Mouse (Mus musculus) liver, postnatal 0 days (tissue): ENCODE results near the gene Gm11733. TPM values are rescaled to one million over a fixed set of nuclear protein-coding genes. Genes with fewer than 3 reads are reported as not detected.

Experiments used
- ATAC-seq: fragments of 200-750 bp; cut with Nextera tagmentation; 2 replicates; pipeline ENCODE4 v1.8.0; 2017; ENCODE audit warnings: mild to moderate bottlenecking, moderate library complexity
- DNase-seq: peaks from one replicate; pipeline ENCODE4 v3.0.0-alpha.2; 2016
- H3K27ac ChIP-seq: fragments of 300-500 bp; sonication (generic); 2 replicates; pipeline ENCODE4 v1.5.1; 2014; ENCODE audit warnings: antibody characterized with exemption, moderate library complexity, mild to moderate bottlenecking, low read depth
- H3K27me3 ChIP-seq: fragments of 300-500 bp; sonication (generic); 2 replicates; pipeline ENCODE4 v1.6.1; 2014; ENCODE audit warnings: low read length, control low read depth, mixed read lengths; ENCODE audit not compliant: insufficient read depth
- H3K36me3 ChIP-seq: fragments of 300-500 bp; sonication (generic); replicated peaks from 2 replicates; pipeline ENCODE4 v1.6.1; 2014; ENCODE audit warnings: mild to moderate bottlenecking, control low read depth, low read length, moderate library complexity, mixed read lengths; ENCODE audit not compliant: insufficient read depth
- H3K4me1 ChIP-seq: fragments of 300-500 bp; sonication (generic); 2 replicates; pipeline ENCODE4 v1.6.1; 2014; ENCODE audit warnings: antibody characterized with exemption, mild to moderate bottlenecking, control low read depth; ENCODE audit not compliant: insufficient read depth
- H3K4me2 ChIP-seq: fragments of 300-500 bp; sonication (generic); 2 replicates; pipeline ENCODE4 v1.6.1; 2014; ENCODE audit warnings: low read depth, mild to moderate bottlenecking, low read length, moderate library complexity, mixed read lengths
- H3K4me3 ChIP-seq: fragments of 300-500 bp; sonication (generic); 2 replicates; pipeline ENCODE4 v1.5.1; 2014; ENCODE audit warnings: low read depth, low read length
- H3K9ac ChIP-seq: fragments of 300-500 bp; sonication (generic); replicated peaks from 2 replicates; pipeline ENCODE4 v1.6.1; 2014; ENCODE audit warnings: mild to moderate bottlenecking, moderate library complexity
- H3K9me3 ChIP-seq: fragments of 300-500 bp; sonication (generic); 2 replicates; pipeline ENCODE4 v1.6.1; 2016; ENCODE audit warnings: mild to moderate bottlenecking, control low read depth, low read length, mixed read lengths
- CTCF ChIP-seq: sonication (generic); IDR thresholded peaks from 2 replicates; pipeline ENCODE4 v1.5.1; 2016; ENCODE audit warnings: antibody characterized with exemption, low read depth
- EP300 ChIP-seq: IDR thresholded peaks from 2 replicates; pipeline ENCODE4 v1.6.1; 2016; ENCODE audit warnings: antibody characterized with exemption, low read depth, mild to moderate bottlenecking
- WGBS: fragments of 180-500 bp; shearing (Covaris S2); extraction: QIAGEN DNeasy Blood & Tissue Kit; methylation state at CpG from one replicate; pipeline ENCODE4 v1.1.7; 2014; ENCODE audit not compliant: insufficient replicate concordance; 5-methylcytosine and 5-hydroxymethylcytosine counted together
- polyA plus RNA-seq: library from polyadenylated mRNA; unstranded; fragments of >200 nt; fragmentation: Nextera tagmentation; extraction: Ambion mirVana; gene quantifications from 2 replicates; pipeline ENCODE4 v1.2.1, GENCODE M21; 2015

Gene Gm11733
- polyA plus RNA-seq, 1 experiment from 2014 or later, result not detected

DNA sequence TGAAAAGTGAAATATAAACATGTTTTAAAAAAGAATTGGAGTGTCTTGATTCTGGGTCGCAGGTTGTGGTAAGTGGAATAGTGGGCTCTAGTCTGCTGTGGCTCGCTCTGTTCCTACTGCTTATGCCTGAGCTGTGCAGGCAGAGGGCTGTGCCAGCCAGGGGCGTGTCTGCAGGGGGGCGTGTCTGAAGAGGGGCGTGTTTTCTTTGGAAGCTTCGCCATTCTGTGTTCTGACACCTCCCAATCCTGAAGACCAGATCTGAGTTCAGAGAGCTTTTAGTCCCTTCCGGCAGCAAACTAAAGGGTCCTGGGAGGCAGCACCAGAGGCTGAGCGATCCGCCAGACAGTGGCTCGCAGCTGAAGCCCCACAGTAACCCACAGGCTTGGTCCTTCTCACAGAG, 8.5 kb upstream of the Gm11733 start:
- no peak for ATAC-seq
- H3K4me2 ChIP-seq, result no peak overlapping the region
- no peak overlapping the region for H3K9ac ChIP-seq

DNA sequence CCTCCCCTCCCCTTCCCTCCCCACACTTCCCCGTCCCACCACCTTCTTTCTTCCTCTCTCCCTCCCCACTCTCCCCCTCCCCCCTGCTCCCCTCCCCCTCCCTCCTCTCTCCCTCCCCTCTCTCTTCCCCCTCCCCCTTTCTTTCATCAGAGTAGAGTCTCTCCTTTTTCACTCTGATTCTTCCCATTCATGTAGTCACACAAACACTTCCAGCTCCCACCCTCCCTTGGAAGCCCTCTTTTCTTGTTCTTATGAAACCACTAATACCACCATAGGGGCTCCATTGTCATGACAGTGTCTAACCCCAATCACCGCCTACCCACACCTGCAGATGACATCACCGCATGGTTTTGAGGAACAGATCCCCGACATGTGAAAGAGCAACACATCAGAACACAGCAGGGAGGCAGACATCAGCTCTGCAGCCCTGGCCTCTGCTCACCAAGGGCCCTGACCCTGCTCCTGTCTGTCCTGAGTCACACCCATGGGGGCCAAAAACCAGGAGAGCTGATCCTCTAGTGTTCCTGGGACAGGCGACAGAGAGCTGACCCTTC, 7.5 kb upstream of the Gm11733 start:
- no peak for DNase-seq
- no peaks in the 10 kb centered on the region for H3K9me3 ChIP-seq
- TF ChIP-seq EP300, result no peak
- no peak for TF ChIP-seq CTCF
- ATAC-seq, result no peak
- H3K4me3 ChIP-seq, result no peak overlapping the region
- no peaks in the 10 kb centered on the region for H3K36me3 ChIP-seq
- H3K27ac ChIP-seq, result no peak overlapping the region
- WGBS, result 61% methylated on average over 5 of the region's 5 CpGs
- H3K9ac ChIP-seq, result no peak overlapping the region
- H3K4me1 ChIP-seq, result no peaks in the 10 kb centered on the region
- H3K4me2 ChIP-seq, result no peak overlapping the region
- peaks cover 24% of the 10 kb centered on the region; the same call in 1 of the 2 replicates for H3K27me3 ChIP-seq

More for the DNA sequence above, 8.5 kb upstream of the Gm11733 start:
- peaks cover 20% of the 10 kb centered on the region; the same call in 1 of the 2 replicates for H3K27me3 ChIP-seq
- WGBS, result 23% methylated on average over 10 of the region's 10 CpGs
- DNase-seq, result peak; percentile 43
- H3K9me3 ChIP-seq, result no peaks in the 10 kb centered on the region
- no peak overlapping the region for H3K27ac ChIP-seq
- no peak overlapping the region for H3K4me3 ChIP-seq
- TF ChIP-seq CTCF, result no peak
- TF ChIP-seq EP300, result no peak
- no peaks in the 10 kb centered on the region for H3K4me1 ChIP-seq
- H3K36me3 ChIP-seq, result no peaks in the 10 kb centered on the region

DNA sequence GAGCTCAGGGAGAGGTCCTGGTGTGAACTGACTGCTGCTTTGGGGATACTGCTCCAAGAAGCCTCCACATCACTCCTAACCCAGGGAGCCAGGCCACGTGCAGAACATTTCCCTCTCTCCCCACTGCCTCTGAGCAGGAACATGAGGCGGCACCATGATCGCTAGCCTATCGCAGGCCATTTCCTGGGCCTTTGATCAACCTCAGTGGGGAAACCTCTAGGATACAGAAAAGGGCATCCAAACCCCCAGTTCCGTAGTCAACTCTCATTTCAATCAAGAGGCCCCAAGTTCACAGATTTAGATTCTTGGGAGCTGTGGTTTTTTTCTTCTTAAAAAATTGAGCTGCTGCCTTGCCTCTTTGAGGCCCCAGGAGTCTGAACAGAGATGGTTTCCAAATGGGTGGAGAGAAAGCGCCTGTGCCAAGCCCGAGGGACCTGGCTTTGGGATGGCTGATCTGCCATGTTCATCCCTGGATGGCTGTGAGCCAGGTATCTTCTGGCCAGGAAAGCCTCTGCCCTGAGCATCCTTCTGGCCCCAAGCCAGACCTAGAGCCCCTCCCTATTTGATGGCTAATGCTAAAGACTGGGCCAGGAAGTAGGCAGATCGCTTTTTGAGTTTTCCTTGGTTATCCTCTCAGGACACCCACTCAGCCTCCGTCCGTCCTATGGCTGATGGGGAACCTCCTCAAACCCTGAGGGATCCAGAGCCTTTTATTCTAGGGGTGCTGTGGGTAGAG, 5.7 kb upstream of the Gm11733 start:
- Histone ChIP-seq H3K4me1 (peaks cover 3% of the 10 kb centered on the region; the same call in 1 of the 2 replicates), H3K9ac (no peak overlapping the region), H3K36me3 (no peaks in the 10 kb centered on the region), H3K4me3 (no peak overlapping the region), H3K9me3 (no peaks in the 10 kb centered on the region), H3K4me2 (no peak overlapping the region), H3K27ac (no peak overlapping the region), H3K27me3 (peaks cover 27% of the 10 kb centered on the region; the same call in 1 of the 2 replicates)
- DNase-seq (no peak), ATAC-seq (no peak)
- WGBS, result 67% methylated on average over 10 of the region's 10 CpGs
- TF ChIP-seq EP300 (no peak), CTCF (no peak)

DNA sequence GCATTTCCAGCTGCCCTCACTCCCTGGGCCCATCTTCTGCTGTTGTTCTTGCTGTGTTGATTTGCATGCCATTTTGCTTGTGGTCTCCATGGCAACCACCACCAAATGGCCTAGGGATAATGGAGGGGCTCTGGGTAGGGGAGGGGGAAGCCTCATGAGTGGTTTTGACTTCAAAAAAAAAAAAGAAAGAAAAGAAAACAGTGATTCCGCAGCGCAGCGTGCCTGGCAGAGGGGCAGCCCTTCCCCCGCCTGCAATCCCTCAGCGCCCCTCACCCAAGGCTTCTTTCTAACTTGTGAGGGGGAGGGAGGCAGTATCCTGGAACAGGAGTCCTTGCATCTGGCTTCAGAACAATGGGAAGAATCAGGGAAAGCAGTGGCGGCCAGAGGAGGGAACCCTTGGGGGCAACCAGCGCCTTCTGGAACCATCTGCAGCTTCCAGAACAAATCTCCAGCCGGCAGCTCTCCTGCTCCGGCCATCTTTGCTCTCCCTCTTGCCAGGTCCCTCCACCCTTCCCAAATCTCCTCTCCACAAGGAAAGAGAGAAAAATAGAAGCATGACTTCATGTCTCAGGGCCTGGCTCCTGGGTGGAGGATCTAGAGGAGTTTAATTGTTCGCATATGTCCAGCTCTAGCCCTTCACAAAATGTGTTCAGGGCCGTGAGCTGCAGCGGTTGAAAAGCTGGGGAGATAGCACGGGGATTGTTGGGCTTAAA, 5.0 kb upstream of the Gm11733 start:
- ATAC-seq (no peak), DNase-seq (no peak)
- H3K9me3 ChIP-seq, result no peaks in the 10 kb centered on the region
- no peak for TF ChIP-seq CTCF
- no peak for TF ChIP-seq EP300
- no peak overlapping the region for H3K9ac ChIP-seq
- H3K4me1 ChIP-seq, result peaks cover 6% of the 10 kb centered on the region; the same call in 1 of the 2 replicates
- no peak overlapping the region for H3K4me3 ChIP-seq
- H3K27me3 ChIP-seq, result peaks cover 29% of the 10 kb centered on the region; the same call in 1 of the 2 replicates
- H3K4me2 ChIP-seq, result no peak overlapping the region
- no peak overlapping the region for H3K27ac ChIP-seq
- no peaks in the 10 kb centered on the region for H3K36me3 ChIP-seq
- WGBS, result 17% methylated on average over 13 of the region's 13 CpGs

DNA sequence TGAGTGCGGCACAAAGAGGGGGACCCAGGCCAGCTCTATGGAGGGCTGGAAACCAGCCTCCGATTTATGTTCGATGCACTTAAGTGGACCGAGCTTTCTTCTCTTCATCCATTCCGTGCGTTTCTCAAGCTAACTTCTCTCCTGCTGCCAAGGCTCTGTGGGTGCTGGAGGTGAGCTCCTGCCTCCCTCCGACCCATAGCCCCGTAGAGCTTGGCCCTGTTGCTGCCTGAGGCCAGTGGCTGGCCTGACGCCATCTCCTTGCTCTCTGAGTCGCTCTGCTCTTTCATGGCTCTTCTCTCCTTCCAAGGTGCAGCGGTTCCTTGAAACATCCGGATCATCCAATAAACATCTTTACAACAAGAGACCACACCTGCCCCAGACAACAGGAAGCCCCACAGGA, 4.4 kb upstream of the Gm11733 start:
- no peak overlapping the region for H3K4me3 ChIP-seq
- no peak for TF ChIP-seq CTCF
- TF ChIP-seq EP300, result no peak
- H3K9me3 ChIP-seq, result no peaks in the 10 kb centered on the region
- no peaks in the 10 kb centered on the region for H3K36me3 ChIP-seq
- H3K27me3 ChIP-seq, result peaks cover 31% of the 10 kb centered on the region; the same call in 1 of the 2 replicates
- H3K9ac ChIP-seq, result no peak overlapping the region
- 51% methylated on average over 12 of the region's 12 CpGs for WGBS
- DNase-seq, result no peak
- H3K4me1 ChIP-seq, result peaks cover 6% of the 10 kb centered on the region; the same call in 1 of the 2 replicates
- no peak for ATAC-seq
- H3K4me2 ChIP-seq, result no peak overlapping the region
- no peak overlapping the region for H3K27ac ChIP-seq

DNA sequence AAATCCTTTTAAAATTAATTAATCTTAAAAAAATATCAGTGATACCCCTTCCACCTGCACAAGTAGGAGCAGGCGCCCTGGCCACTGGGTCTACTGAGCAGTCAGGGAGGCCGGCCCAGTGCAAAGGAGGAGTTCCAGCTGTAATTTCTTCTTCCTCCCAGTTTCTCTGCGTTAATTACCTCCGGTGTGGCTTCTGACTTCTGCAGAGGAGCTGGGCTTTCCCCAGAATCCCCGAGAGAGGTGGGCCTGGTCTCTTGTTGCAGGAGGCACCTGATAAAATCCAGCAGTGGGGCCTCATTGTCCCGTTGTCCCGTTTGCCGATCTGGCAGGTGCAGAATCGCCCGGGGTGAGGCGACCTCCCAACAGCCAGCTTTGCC, 1.9 kb upstream of the Gm11733 start:
- H3K36me3 ChIP-seq, result no peaks in the 10 kb centered on the region
- WGBS, result 9% methylated on average over 11 of the region's 11 CpGs
- DNase-seq (no peak), ATAC-seq (no peak)
- H3K4me2 ChIP-seq, result peak overlapping the region; percentile 57
- TF ChIP-seq EP300, result no peak
- no peak for TF ChIP-seq CTCF
- H3K9me3 ChIP-seq, result no peaks in the 10 kb centered on the region
- H3K4me1 ChIP-seq, result peaks cover 6% of the 10 kb centered on the region; the same call in 1 of the 2 replicates
- peaks cover 20% of the 10 kb centered on the region; the same call in 1 of the 2 replicates for H3K27me3 ChIP-seq
- H3K27ac ChIP-seq, result no peak overlapping the region
- no peak overlapping the region for H3K9ac ChIP-seq
- H3K4me3 ChIP-seq, result no peak overlapping the region
